8 mouse cellular contexts compared by ENCODE assay signal in the genomic region with DNA sequence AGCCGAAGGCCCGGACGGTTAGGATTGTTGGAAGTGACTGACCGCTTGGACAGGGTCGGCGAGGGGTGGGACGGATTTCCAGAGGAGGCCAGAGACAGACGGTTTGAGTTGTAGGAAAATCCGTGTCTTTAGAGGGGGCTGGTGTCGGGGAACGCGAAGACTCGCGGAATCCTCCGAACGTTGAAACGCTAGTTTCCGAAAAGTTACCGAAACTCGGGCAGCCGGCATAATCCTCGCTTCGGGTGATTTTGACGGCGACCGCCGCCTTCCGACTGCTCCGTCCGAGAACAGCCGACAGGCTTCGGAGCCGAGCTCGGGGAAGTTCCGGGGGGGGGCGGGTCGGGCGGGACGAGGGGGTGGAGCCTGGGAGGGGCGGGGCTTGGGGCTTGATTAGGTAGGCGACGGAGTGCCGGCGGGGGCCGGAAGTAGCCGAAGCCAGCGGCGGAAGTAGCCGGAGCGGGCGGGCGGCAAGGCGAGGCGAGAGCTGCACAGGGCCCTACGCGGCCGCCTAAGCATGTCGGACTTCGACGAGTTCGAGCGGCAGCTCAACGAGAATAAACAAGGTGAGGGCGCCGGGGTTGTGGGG. TPM values are rescaled to one million over a fixed set of nuclear protein-coding genes. Genes with fewer than 3 reads are reported as not detected.
DNase-seq lines count a peak whose midpoint lies in the region; ATAC-seq lines count a peak whose summit lies in the region.

A gene (plus strand): TSS at position 370 of the 586 bp plus-strand sequence.

- peaks cover 27% of the 10 kb centered on the region for H3K4me1 ChIP-seq in intestine, embryonic 14.5 days (replicated peaks; ENCODE audit: control insufficient read depth, insufficient read depth, low read length)

- peak within 1 kb of the TSS; percentile 80 for H3K4me3 ChIP-seq in intestine, embryonic 14.5 days (ENCODE audit: low read depth, low read length)

- WGBS in intestine, embryonic 14.5 days: under 1% methylated on average over 65 of the region's 65 CpGs

- peaks cover 11% of the 10 kb centered on the region for H3K27me3 ChIP-seq in intestine, embryonic 14.5 days (replicated peaks; ENCODE audit: control insufficient read depth, insufficient read depth, low read length)

- H3K36me3 ChIP-seq in intestine, embryonic 14.5 days (ENCODE audit: control insufficient read depth, insufficient read depth, low read length): peaks cover 11% of the 10 kb centered on the region

- H3K27ac ChIP-seq in intestine, embryonic 14.5 days (ENCODE audit: low read depth): peak within 1 kb of the TSS; percentile 100

- peak; percentile 78 for ATAC-seq in intestine, embryonic 14.5 days (replicated peaks; ENCODE audit: low FRiP score, low TSS enrichment, low read depth)

- intact Hi-C loops in left cerebral cortex, postnatal 25 days (cut with DNase I): loop anchor here (1.0 to 10.0 kb wide), 3 partner anchors 18 to 927 kb away; a partner anchor contains a TSS

- H3K9me3 ChIP-seq in intestine, embryonic 14.5 days (ENCODE audit: control insufficient read depth, low read length): no peaks in the 10 kb centered on the region

- DNase-seq in adrenal gland, postnatal 10 days: peak; percentile 97
- peak; percentile 75 for DNase-seq in embryo, embryonic 11.5 days (ENCODE audit: low read depth, low spot score)
- DNase-seq in gastrocnemius, postnatal 25 days: peak; percentile 94
- DNase-seq in intestine, embryonic 14.5 days (ENCODE audit: low spot score): no peak
- DNase-seq in left cerebral cortex, postnatal 25 days (ENCODE audit: low spot score in 2 of 2): peak; percentile 92 to 94
- peak; percentile 93 for DNase-seq in mesoderm, embryonic 11.5 days (ENCODE audit: low read depth, low spot score)
- DNase-seq in right cerebral cortex, postnatal 36 days (ENCODE audit: low spot score in 2 of 2): peak; percentile 90 to 92
- DNase-seq in urinary bladder, postnatal 4 days (ENCODE audit: low spot score in 2 of 2): peak; percentile 94 to 95

- peak within 1 kb of the TSS; percentile 82 for H3K4me2 ChIP-seq in intestine, embryonic 14.5 days (ENCODE audit: low read length)

- peak within 1 kb of the TSS; percentile 98 for H3K9ac ChIP-seq in intestine, embryonic 14.5 days (ENCODE audit: low read length)

RNA-seq across cellular contexts. Expression of the gene that starts here (rescaled TPM):
- 100 to 1,000 TPM; 142 to 161 TPM for total RNA-seq in adrenal gland, postnatal 10 days (2021)
- 10 to 100 TPM; 43.1 to 45.2 TPM for total RNA-seq in gastrocnemius, postnatal 25 days (2021)
- polyA plus RNA-seq in intestine, embryonic 14.5 days (2014; fragmentation: Nextera tagmentation; extraction: Ambion mirVana): 129 and 133 TPM in 2 replicates
- 100 to 1,000 TPM; 171 to 180 TPM for total RNA-seq in left cerebral cortex, postnatal 25 days (2021)
